Mouse (Mus musculus): ENCODE measurements around the gene Map7d2.
"Not testable (repeated sequence)": the region's sequence is repeated elsewhere in the genome, so short reads cannot be mapped to it uniquely, and the experiment has no call there.

The Map7d2 gene

DNA sequence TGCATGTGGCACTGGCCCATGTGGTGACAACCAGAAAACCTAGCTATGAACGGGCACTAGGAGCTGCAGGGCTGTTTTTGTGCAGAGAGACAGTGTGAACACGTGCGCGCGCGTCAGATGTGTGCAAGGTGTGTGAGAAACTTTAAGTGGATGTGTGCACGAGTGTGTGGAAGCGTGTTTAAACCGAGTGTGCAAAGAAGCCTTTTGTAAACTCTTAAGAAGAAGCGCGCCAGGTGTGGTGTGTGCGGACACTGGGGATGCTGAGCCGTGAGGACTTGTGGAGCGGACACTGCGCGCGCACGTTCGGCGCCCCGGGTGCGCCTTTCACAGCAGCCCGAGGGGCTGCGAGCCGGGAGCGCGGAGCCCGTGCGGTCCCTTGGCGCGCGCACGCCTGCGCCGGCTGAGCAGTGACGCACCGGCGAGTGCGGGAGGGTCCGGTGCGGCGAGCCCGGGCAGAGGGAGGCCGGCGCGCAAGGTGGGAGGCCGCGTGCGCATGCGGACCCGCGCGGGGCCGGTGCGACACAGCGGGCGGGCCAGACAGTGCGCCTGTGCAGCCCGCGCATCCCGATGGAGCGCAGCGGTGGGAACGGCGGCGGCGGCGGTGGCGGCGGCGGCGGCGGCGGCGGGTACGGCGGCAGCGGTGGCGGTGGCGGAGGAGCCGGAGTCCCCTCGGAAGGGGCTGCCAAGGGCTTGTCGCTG lies at the start of gene Map7d2:
TSS of gene Map7d2 (plus strand) at position 443 of the 699 bp plus-strand sequence.
- DNase-seq (ENCODE audit: low read depth, low spot score): peak; percentile 84

DNA sequence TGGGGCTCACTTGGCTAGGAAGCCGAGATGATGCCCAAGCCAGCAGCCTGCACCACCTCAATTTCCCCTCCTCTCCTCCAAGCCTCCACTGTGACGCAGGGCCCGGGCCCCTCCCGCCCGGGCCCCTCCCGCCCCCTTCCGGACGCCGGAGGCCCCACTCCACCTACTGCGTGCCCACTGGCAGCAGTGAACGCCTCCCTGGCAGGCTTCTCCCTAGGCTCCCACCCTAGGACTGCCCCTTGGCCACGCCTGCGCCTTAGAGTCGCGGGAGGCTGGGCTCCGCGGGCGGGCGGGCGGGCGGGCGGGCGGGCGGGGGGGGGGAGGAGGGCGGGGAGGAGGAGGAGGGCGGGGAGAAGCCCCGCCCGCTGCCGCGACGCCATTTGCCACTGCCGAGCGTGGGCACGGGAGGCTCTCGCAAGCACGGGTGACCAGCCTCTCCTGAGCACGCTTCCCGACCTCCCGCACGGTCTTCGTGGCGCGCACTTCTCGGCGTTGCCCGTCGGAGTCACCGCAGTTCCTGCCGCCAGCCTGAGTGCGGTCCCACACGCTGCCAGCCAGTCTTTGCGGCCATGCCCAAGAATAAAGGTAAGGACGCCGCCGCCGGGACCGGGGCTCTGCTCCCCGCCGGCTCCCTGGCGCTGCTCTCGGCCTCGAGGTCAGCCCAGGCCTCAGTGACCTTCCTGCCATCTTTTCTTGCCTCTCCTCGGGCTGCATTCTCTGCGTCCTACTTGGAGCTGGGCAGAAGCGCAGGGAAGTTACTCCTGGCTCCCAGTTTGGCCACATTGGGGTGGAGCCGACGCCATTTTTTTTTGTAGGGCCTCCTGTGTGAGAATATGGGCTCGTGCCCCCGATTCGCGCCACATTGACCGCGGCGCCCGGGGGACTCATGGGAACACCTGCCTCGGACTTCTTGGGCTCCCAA lies 42.3 kb upstream of the Map7d2 start, which contains the start of gene Eif1ax:
TSS of gene Eif1ax (plus strand) at position 348 of the 922 bp plus-strand sequence.
- peak; percentile 88 for DNase-seq (ENCODE audit: low read depth, low spot score)

DNA sequence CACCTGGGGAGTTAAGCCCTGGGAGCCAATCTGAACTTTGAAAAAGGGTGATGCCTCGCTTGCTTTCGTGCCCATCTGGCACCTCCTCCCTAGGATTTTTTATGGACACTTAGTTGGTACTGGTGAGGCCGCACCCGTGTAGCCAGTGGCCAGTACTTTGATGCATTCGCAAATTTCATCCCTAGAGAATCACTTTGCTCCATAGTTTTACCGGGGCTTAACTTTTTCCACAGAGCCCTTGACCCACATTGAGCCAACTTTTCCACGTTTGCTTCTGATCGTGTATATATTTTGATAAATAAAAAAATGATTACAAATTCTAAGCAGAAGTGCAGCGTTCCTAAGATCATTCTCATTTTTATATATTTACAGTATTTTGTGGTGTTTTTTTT lies 41.6 kb upstream of the Map7d2 start:
- DNase-seq (ENCODE audit: low read depth, low spot score): peak; percentile 5

DNA sequence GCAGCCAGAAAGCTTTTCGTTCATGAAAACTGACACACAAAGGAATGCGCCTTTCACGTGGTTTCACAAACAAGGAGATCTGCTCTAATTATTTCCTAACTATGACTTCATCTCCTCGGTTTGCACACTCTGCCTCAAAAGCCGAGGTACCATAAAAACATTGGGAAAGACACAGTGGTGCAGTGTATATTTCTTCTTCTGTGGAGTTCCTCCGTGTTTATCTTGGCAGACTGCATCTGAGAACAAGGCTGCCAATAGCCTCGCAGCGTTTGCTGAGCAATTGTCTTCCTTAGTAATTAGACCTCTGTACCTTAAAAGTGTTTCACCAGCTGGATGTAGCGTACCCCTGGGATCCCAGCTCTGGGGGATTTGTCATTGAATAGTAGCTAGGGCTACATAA lies 27.3 kb upstream of the Map7d2 start:
- no peak for DNase-seq (ENCODE audit: low read depth, low spot score)

DNA sequence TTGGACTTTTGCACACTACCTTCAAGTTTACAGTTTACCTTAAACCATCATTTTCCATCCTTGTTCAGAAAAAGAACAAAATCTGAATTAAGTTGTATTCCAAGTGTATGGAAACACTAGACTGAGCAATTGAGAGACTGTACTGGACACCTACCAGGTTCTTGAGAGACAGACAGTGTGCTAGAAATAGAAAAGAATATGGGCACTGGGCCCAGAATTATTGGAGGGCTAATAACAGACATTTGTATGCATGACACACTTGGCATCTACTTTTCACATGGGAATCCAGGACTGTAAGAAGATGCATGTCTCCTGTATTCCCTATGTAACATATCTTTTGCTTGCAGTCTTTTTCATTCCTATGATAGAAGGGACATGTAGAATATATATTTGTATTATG lies 25.4 kb upstream of the Map7d2 start:
- DNase-seq (ENCODE audit: low read depth, low spot score): peak; percentile 66

DNA sequence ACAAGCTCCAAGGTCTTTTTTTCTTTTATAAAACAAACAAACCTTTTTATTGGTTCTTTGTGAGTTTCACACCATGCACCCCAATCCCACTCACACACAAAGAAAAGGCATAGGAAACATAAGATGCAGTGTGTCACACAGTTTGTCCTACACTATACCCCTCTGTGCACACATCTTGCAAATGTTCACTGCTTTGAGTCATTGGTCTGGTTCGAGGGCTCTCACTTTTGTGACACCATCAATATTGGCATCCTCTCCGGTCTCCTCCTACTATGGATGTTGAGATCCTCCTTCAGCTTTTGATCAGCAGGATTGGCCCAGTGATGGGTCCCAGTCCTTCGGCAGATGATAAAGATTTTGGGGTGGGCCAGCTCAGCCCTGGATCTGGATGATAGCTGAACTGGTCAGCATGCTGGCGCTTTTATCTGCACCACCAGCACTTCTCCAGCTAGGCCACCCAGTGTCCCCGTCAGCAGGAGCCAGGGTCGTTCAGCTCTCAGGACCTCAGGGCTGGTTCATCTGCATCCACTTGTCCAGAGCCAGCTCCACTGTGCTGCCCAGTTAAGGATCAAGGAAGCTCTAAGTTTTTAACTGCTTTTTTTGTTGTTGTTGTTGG lies 23.9 kb upstream of the Map7d2 start:
- DNase-seq (ENCODE audit: low read depth, low spot score): no peak

DNA sequence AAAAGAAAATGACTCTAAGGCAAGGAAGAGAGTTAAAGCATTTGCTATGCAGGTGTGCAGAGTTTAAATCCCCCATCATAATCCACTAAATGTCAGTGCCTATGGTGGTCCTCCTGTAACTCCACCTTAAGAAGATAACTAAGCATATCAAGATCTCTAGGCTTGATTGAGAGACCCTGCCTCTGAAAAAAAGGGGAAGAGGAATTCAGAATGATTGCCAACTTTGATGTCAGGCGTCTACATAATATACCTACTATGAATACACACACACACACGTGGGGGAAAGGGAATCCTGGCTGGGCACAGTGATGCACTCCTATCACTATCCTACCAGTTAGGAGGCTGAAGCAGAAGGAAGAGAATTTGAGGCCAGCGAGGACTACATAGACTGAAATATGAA lies 23.1 kb upstream of the Map7d2 start:
- DNase-seq (ENCODE audit: low read depth, low spot score): no peak

DNA sequence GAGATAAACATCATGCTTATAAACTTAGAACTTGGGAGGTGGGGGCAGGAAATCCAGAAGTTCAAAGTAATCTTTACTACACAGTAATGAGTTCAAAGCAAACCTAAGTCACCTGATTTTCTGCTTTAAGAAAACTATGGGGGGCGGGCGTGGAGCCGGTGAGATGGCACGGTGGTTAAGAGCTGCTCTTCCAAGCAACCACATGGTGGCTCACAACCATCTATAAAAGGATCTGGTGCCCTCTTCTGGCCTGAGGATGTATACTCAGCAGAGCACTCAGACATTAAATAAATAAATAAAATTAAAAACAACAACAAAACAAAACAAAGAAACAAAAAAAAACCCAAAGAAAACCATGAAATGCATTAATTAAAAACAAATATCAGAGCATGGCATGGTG lies 5.1 kb upstream of the Map7d2 start:
- peak; percentile 71 for DNase-seq (ENCODE audit: low read depth, low spot score)

DNA sequence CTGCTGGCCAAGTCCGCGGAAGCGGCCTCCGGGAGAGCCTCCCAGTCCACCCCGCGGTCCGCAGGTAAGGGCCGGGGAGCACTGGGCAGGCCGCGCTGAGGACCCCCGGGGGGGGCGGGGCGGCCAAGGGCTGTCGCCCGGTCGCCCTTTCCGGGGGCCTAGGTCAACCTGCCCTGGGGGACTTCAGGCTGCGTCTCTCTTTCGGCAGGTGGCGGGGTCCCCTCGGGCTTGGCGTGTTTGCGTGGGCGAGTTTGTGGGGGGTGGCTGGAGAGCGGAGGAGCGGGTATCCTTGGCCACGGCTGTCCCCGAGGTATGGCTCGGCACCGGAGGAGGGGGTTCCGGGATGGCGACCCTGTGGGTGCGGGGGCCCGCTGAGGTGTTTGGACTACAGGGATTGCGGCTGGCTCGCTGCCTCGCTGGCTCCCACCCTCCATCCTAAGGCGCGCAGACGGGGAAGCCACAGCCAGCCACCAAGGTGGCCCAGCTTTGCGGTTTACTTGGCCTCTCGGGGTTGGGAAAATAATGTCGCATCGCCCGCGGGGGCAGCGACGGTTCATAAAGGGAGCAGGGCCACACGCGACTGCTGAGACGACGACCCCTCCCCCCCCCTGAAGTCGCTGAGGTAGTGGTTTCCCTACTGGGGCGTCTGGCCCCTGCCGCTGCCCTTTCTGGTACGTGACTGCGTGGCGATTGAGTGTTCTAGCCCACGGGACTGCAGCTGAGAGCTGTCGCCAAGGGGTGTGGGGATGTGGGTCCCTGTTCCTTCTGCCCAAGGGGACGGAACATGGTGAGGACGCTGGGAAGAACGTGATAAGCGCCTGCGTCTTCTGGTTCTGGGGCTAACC lies 679 bp downstream of the Map7d2 start:
- peak; percentile 42 for DNase-seq (ENCODE audit: low read depth, low spot score)

DNA sequence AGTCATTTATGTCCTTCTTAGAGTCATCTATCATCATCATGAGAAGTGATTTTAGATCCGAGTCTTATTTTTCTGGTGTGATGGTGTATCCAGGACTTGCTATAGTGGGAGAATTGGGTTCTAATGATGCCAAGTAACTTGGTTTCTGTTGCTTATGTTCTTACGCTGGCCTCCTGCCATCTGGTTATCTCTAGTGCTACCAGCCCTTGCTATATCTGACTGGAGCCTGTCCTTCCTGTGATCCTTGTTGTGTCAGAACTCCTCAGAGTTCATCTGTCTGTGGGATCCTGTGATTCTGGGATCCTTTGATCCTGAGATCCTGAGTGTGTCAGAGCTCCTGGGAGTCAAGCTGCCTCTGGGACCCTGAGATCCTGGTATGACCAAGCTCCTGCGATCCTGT lies 16.1 kb downstream of the Map7d2 start:
- DNase-seq (ENCODE audit: low read depth, low spot score): not testable (repeated sequence)

DNA sequence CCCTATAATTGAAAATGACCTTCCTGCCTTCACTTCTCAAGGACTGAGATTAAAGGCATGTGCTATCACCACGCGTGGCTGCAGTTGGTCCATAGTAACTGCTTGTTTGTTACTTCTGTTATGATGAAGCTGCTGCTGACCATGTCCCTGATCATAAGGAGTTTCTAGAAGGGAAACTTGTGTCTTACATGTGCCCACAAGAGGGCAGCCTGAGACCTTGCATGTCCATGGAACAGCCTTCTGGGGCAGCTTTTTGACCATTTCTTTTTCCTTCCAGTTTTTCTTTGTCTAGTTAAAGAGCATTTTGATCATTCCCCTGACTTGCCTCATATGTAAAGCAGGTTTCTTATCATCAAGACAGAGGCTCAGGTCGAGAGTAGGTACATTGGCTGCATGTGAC lies 27.8 kb downstream of the Map7d2 start:
- peak; percentile 57 for DNase-seq (ENCODE audit: low read depth, low spot score)

DNA sequence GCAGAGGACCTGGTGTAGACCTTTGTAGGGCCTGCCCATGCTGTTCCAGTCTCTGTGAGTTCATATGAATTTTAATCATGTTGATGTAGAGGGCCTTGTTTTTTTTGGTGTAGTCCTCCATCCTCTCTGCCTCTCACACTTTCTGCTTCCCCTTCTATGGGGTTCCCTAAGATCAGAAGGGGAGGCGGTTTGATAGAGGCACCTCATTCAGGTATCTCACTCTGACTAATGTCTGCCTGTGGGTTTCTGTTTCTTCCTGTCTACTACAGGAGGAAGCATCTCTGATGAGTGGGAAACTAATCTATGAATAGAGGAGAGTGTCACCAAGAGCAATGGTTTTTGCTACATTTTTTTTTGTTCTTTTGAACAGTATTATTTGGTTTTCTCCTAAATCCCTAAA lies 32.8 kb downstream of the Map7d2 start:
- DNase-seq (ENCODE audit: low read depth, low spot score): no peak

DNA sequence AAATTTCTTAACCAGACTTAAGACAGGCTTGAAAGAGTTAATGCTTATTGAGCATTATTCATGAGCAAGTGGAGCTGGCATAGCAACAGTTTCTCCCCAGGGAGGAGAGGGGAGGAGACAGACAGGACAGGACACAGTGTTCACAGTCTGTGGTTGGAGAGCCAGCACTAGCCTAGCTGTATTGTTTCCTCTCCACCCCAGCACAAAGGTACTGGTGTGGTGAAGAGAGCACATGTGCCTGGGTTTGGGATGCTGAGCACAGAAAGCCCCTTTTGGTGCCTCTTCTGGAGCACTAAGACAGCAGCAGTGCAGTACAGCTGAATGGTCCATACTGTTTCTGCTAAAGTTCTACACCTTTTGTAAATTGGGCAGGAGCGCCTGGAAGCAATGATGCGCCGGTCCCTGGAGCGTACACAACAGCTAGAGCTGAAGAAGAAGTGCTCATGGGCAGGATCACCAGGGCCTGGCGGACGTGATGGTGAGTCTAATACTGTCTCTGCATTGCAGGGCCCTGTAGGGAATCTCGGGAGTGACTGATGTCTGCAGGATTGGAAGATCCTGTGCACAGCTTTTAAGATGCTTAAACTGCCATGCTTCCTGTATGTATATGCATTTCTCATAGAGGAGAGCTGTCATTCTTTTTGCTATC lies 44.8 kb downstream of the Map7d2 start:
- DNase-seq (ENCODE audit: low read depth, low spot score): peak; percentile 48

DNA sequence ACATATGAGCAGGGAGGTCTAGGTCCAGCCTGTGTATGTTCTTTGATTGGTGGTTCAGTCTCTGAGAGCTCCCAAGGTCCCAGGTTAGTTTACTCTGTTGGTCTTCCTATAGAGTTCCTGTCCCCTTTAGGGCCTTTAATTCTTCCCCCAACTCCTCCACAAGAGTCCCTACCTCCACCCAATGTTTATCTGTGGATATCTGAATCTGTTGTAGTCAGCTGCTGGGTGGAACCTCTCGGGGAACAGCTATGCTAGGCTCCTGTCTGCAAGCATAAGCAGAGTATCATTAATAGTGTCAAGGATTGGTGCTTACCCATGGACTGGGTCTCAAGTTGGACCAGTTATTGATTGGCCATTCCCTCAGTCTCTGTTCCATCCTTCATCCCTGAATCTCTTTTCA lies 60.4 kb downstream of the Map7d2 start:
- no peak for DNase-seq (ENCODE audit: low read depth, low spot score)

DNA sequence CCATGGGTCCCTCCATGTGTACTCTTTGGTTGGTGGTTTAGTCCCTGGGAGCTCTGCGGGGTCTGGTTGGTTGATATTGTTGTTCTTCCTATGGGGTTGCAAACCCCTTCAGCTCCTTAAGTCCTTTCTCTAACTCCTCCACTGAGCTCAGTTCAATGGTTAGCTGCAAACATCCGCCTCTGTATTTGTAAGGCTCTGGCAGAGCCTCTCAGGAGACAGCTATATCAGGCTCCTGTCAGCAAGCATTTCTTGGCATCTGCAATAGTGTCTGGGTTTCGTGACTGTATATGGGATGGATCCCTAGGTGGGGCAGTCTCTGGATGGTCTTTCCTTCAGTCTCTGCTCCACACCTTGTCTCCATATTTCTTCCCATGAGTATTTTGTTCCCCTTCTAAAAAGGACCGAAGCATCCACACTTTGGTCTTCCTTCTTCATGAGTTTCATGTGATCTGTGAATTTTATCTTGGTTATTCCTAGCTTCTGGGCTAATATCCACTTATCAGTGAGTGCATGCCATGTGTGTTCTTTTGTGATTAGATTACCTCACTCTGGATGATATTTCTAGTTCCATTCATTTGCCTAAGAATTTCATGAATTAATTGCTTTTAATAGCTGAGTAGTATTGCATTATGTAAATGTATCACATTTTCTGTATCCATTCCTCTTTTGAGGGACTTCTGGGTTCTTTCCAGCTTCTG lies 64.0 kb downstream of the Map7d2 start:
- DNase-seq (ENCODE audit: low read depth, low spot score): not testable (repeated sequence)

DNA sequence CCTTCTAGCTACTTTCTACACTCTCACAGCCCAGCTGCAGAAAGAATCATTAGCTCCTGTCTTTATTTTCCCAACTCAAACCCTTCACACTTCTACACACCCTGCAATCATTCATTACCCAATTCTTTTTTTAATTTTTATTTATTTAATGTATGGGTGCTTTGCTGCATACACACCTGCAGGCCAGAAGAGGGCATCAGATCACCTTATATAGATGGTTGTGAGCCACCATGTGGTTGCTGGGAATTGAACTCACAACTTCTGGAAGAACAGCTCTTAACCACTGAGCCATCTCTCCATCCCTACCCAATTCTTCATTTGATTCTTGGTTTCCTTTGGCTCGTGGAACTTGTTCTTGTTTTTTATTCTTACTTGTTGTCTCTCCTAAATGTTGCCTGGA lies 69.9 kb downstream of the Map7d2 start:
- no peak for DNase-seq (ENCODE audit: low read depth, low spot score)

DNA sequence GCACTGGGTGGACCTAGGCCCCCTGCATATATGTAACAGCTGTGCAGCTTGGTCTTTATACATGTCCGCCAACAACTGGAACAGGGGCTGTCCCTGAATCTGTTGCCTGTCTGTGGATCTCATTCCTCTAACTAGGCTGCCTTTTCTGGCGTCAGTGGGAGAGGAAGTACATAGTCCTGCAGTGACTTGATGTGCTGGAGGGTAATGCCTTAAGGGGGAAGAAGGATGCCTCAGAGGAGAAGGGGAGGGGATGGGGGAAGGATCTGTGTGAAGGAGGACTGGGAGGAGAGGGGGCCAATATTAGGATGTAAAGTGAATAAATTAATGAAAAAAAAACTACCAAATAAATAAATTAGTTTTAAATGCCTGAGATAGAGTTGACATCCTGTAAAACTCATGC lies 88.8 kb downstream of the Map7d2 start:
- no peak for DNase-seq (ENCODE audit: low read depth, low spot score)

DNA sequence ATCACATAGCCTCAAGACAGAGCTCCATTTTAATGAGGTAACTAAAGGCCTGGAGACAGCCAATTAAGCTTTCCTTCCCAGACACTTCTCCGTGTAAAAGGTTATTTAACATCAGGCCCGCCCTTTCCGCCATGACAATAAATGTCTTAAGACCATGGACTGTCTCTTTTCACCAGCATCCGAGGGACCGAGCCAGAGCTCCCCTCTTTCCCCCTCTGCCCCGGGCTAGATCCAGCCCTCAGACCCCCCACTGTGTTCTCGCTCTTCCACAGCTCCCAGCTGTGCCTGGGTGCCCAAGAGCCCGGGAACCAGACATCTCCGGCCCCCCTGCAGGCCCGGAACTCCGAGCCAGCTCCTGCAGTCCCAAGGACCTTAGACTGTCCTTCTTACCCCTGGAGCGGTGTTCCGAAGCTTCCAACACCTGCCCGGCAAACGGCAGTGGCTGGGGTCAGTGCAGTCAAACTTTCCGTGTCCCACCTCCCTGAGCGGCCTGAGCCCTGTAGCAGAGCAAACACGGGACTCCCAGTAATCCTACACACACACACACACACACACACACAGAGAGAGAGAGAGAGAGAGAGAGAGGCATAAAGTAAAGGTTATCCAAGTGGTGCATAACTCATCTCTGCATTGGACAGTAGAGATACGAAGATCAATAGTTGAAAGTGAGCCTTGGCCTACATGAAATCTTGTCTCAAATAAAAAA lies 94.1 kb downstream of the Map7d2 start:
- DNase-seq (ENCODE audit: low read depth, low spot score): no peak

DNA sequence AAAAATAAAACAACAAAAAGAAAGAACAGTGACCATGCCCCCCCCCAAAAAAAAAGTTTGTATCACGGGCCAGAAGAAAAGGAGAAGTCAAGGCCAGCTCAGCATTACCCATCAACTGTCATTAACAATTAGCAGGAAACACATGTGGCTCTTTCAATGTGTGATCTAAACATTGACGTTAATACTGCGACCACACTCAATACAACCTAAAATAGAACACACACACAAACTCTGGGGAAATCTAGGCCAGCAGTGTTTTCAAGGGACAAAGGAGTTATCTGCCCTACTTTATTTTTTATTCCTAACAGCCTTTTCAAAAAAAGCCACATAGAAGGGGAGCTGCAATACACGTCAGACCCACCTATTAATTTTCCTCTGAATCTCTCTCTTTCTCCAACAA lies 94.7 kb downstream of the Map7d2 start:
- DNase-seq (ENCODE audit: low read depth, low spot score): peak; percentile 3
